In the genomic region with DNA sequence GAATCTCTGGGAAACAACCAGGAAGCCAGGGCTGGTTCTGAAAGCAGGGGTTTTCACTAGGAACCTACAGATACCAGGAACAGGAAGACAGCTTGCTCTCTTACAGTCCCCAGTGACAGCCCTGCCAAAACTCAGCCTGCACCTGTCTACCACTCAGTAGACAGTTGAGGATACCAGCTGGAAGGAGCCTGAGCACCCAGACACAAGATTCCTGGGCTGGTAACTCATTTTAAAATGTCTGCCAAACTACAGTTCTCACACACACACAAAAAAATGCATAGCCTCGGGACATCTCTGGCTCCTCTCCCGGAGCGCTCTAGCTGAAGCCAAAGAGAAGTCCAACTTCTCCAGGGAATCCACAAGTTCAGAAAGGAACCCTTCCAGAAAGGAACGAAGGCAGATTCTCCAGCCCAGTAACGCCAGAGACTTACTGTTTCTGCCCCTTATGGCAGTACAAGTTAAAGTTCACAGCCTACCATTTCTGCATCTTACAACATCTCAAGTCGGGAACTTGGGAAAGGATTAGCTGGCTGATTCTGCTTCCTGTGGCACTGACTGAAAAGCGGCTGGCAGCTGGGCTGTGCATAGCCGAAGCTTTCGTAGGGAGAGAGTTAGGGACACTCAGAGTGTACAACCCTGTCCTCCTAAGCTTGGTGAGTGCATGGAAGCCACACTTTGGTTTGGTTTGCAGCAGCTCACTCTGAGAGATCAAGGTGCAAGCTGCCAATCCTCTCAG, we compare ENCODE assay signal across 8 mouse cellular contexts. TPM values are rescaled to one million over a fixed set of nuclear protein-coding genes. Genes with fewer than 3 reads are reported as not detected.
DNase-seq lines count a peak whose midpoint lies in the region; ATAC-seq and TF ChIP-seq lines count a peak whose summit lies in the region.

No protein-coding gene starts in this region.

- H3K9me3 ChIP-seq in liver, embryonic 14.5 days (ENCODE audit: control insufficient read depth, low read length) = no peaks in the 10 kb centered on the region

- peak; percentile 24; the same call in 1 of the 2 replicates for ATAC-seq in liver, embryonic 14.5 days (ENCODE audit: insufficient read depth)

- H3K9ac ChIP-seq in liver, embryonic 14.5 days (replicated peaks) = no peak overlapping the region

- H3K27ac ChIP-seq in kidney, adult 2 months (ENCODE audit: insufficient read depth, low read depth, low read length) = no peak overlapping the region
- no peak overlapping the region for H3K27ac ChIP-seq in liver, embryonic 14.5 days
- H3K27ac ChIP-seq in small intestine, adult 2 months (ENCODE audit: insufficient read depth, low read depth, low read length) = peak overlapping the region; percentile 59

- H3K4me1 ChIP-seq in kidney, adult 2 months (ENCODE audit: control insufficient read depth, insufficient read depth, low read length) = peaks cover 18% of the 10 kb centered on the region
- H3K4me1 ChIP-seq in liver, embryonic 14.5 days (replicated peaks; ENCODE audit: control insufficient read depth in 2 of 2, insufficient read depth in 2 of 2, low read length in 1 of 2) = peaks cover 6 to 31% of the 10 kb centered on the region in 2 experiments
- H3K4me1 ChIP-seq in small intestine, adult 2 months (ENCODE audit: control insufficient read depth, insufficient read depth, insufficient read length, low read length) = peaks cover 16% of the 10 kb centered on the region

- no peaks in the 10 kb centered on the region for H3K36me3 ChIP-seq in kidney, adult 2 months (ENCODE audit: control insufficient read depth, insufficient read depth, low read length)
- no peaks in the 10 kb centered on the region for H3K36me3 ChIP-seq in liver, embryonic 14.5 days (replicated peaks; ENCODE audit: control insufficient read depth, insufficient read depth, low read depth)
- no peaks in the 10 kb centered on the region for H3K36me3 ChIP-seq in small intestine, adult 2 months (ENCODE audit: control insufficient read depth, insufficient read depth, low read length)

- H3K27me3 ChIP-seq in kidney, adult 2 months (replicated peaks; ENCODE audit: control insufficient read depth, insufficient read depth, low read length) = no peaks in the 10 kb centered on the region
- H3K27me3 ChIP-seq in liver, embryonic 14.5 days (ENCODE audit: control insufficient read depth, insufficient read depth, low read length) = no peaks in the 10 kb centered on the region
- H3K27me3 ChIP-seq in small intestine, adult 2 months (ENCODE audit: control insufficient read depth, insufficient read depth, low read length) = no peaks in the 10 kb centered on the region

- 22% methylated on average over 9 of the region's 9 CpGs for WGBS in kidney, adult 2 months
- 73% methylated on average over 9 of the region's 9 CpGs for WGBS in liver, embryonic 14.5 days (ENCODE audit: insufficient replicate concordance)
- WGBS in small intestine, adult 2 months = 21% methylated on average over 9 of the region's 9 CpGs

- no peak overlapping the region for H3K4me3 ChIP-seq in kidney, adult 2 months (ENCODE audit: insufficient read depth, low read depth, low read length)
- no peak overlapping the region for H3K4me3 ChIP-seq in liver, embryonic 14.5 days (ENCODE audit: insufficient read depth in 1 of 2, low read depth in 2 of 2, low read length in 2 of 2)
- no peak overlapping the region for H3K4me3 ChIP-seq in small intestine, adult 2 months (ENCODE audit: low read depth, low read length)

- TF ChIP-seq POLR2A in kidney, adult 2 months (IDR thresholded peaks at IDR 0.05; ENCODE audit: low read depth, low read length) = no peak
- no peak for TF ChIP-seq POLR2A in small intestine, adult 2 months (IDR thresholded peaks at IDR 0.05; ENCODE audit: low read depth, low read length)

- intact Hi-C loops in gastrocnemius, postnatal 36 days (cut with DNase I) = no loop called here

- H3K4me2 ChIP-seq in liver, embryonic 14.5 days (ENCODE audit: low read depth) = peak overlapping the region; percentile 4; the same call in 1 of the 2 replicates

- DNase-seq in kidney, adult 11 months = peak; percentile 19
- no peak for DNase-seq in kidney, adult 8-10 months
- DNase-seq in cerebellum, postnatal 10 days = peak; percentile 40 to 60
- peak; percentile 39 to 50 for DNase-seq in gastrocnemius, postnatal 36 days
- DNase-seq in kidney, adult 2 months = peak; percentile 42
- DNase-seq in liver, embryonic 14.5 days (ENCODE audit: low read depth in 3 of 3, low spot score in 3 of 3) = no peak
- DNase-seq in embryo, embryonic 9.5 days (ENCODE audit: extremely low spot score) = no peak

- TF ChIP-seq CTCF in kidney, adult 2 months (conservative IDR thresholded peaks at IDR 0.05; ENCODE audit: insufficient read depth, insufficient read length, low read depth, low read length) = no peak
- TF ChIP-seq CTCF in liver, embryonic 14.5 days (IDR thresholded peaks at IDR 0.05; ENCODE audit: low read depth) = no peak
- no peak for TF ChIP-seq CTCF in small intestine, adult 2 months (IDR thresholded peaks at IDR 0.05; ENCODE audit: extremely low read depth, insufficient read length, insufficient replicate concordance, low read depth, low read length)

- no peak for TF ChIP-seq EP300 in liver, embryonic 14.5 days (IDR thresholded peaks at IDR 0.05; ENCODE audit: low read depth)

RNA-seq across cellular contexts. Expression of a gene that starts 24.2 kb away (rescaled TPM):
- total RNA-seq in gastrocnemius, postnatal 36 days (2021) = 100 to 1,000 TPM in 1 of 2 experiments, 10 to 100 TPM in 1; 79.6 to 103 TPM
- polyA plus RNA-seq in kidney, adult 2 months (2012; rRNA removed) = 44.6 and 47.8 TPM in 2 replicates
- polyA plus RNA-seq in liver, embryonic 14.5 days (2012; rRNA removed) = 10.0 and 10.8 TPM in 2 replicates
- 7.5 and 8.0 TPM in 2 replicates for polyA plus RNA-seq in liver, embryonic 14.5 days (2014; fragmentation: Nextera tagmentation; extraction: Ambion mirVana)
- polyA plus RNA-seq in small intestine, adult 2 months (2012; rRNA removed) = 15.2 and 22.8 TPM in 2 replicates

Comparison
In these comparisons a context has a peak if more than half of its experiments do, and no peak if none do; other contexts are left out.
1. DNase-seq: peak in kidney, adult 11 months (single experiment), cerebellum, postnatal 10 days (2 of 2), gastrocnemius, postnatal 36 days (2 of 2) and kidney, adult 2 months (single experiment); none in kidney, adult 8-10 months (0 of 2), liver, embryonic 14.5 days (0 of 3) and embryo, embryonic 9.5 days (single experiment).